Mouse (Mus musculus): ENCODE results near the gene Sfmbt2. TPM values are rescaled to one million over a fixed set of nuclear protein-coding genes. Genes with fewer than 3 reads are reported as not detected.

Gene Sfmbt2
- polyA plus RNA-seq, 1 experiment from 2014 or later: 0.65 TPM

DNA sequence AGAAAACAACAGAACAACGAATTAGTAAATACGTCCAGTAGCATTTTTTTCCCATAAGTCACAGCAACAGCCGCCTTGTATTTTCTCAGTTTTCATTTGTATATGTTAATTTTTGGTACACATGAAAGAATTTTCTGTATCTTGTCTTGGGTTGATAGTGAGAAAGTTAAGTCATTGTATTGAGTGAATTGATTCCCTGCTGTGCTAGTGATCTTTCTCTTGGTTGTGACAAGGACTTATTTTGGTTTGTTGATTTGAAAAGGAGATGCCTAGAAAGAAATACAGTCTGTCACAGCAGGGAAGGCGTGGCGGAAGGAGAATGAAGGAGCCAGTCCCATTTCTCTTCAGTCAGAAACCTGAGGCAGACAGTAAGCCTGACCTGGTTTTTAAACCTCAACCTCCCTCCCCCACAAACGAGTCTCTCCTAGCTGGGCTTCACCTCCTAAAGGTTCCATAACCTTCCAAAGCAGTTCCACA is 50.7 kb downstream of the Sfmbt2 start:
- no peak overlapping the region for H3K4me2 ChIP-seq (replicated peaks; ENCODE audit: low read depth)
- no peak overlapping the region for H3K27ac ChIP-seq (replicated peaks)
- ATAC-seq (ENCODE audit: low FRiP score, low TSS enrichment) (no peak), DNase-seq (ENCODE audit: low spot score) (no peak)
- no peak overlapping the region for H3K9ac ChIP-seq (ENCODE audit: low read length)
- H3K4me3 ChIP-seq (ENCODE audit: low read depth, low read length): no peak overlapping the region
- WGBS: 80% methylated on average over 6 of the region's 6 CpGs
- H3K9me3 ChIP-seq (ENCODE audit: control insufficient read depth, low read length): no peaks in the 10 kb centered on the region
- TF ChIP-seq CTCF (IDR thresholded peaks at IDR 0.05; ENCODE audit: low read depth) (no peak), EP300 (optimal IDR thresholded peaks at IDR 0.05) (no peak)
- no peaks in the 10 kb centered on the region for H3K36me3 ChIP-seq (ENCODE audit: control insufficient read depth, insufficient read depth, low read length)
- no peaks in the 10 kb centered on the region for H3K27me3 ChIP-seq (ENCODE audit: control insufficient read depth, insufficient read depth, low read length)
- H3K4me1 ChIP-seq (replicated peaks; ENCODE audit: control insufficient read depth, insufficient read depth): no peaks in the 10 kb centered on the region

DNA sequence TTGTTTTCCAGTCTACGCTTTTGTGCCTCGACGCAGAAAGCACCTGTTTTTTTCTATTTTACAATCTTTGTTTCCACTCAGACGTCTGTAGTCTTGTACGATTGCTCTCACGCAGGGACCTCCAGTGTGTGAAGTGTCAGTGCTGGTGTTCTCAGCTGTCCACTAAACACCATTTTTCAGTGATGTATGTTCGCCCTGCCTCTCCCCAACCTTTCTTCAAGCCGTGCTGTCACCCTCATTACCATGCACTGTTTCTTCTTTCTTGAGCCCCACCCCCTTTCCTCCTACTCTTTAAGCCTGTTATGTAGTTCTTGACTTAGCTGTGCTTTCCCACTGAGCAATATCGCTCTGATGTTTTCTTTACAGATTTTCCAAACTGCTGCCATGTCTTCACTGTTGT is 67.0 kb downstream of the Sfmbt2 start:
- no peak for ATAC-seq (ENCODE audit: low FRiP score, low TSS enrichment)
- no peak overlapping the region for H3K27ac ChIP-seq (replicated peaks)
- no peaks in the 10 kb centered on the region for H3K9me3 ChIP-seq (ENCODE audit: control insufficient read depth, low read length)
- TF ChIP-seq CTCF (IDR thresholded peaks at IDR 0.05; ENCODE audit: low read depth) (no peak), EP300 (optimal IDR thresholded peaks at IDR 0.05) (no peak)
- no peak overlapping the region for H3K4me2 ChIP-seq (replicated peaks; ENCODE audit: low read depth)
- 58% methylated on average over 9 of the region's 9 CpGs for WGBS
- no peak for DNase-seq (ENCODE audit: low spot score)
- no peak overlapping the region for H3K9ac ChIP-seq (ENCODE audit: low read length)
- H3K4me1 ChIP-seq (replicated peaks; ENCODE audit: control insufficient read depth, insufficient read depth): no peaks in the 10 kb centered on the region
- no peaks in the 10 kb centered on the region for H3K27me3 ChIP-seq (ENCODE audit: control insufficient read depth, insufficient read depth, low read length)
- H3K36me3 ChIP-seq (ENCODE audit: control insufficient read depth, insufficient read depth, low read length): no peaks in the 10 kb centered on the region
- H3K4me3 ChIP-seq (ENCODE audit: low read depth, low read length): no peak overlapping the region

DNA sequence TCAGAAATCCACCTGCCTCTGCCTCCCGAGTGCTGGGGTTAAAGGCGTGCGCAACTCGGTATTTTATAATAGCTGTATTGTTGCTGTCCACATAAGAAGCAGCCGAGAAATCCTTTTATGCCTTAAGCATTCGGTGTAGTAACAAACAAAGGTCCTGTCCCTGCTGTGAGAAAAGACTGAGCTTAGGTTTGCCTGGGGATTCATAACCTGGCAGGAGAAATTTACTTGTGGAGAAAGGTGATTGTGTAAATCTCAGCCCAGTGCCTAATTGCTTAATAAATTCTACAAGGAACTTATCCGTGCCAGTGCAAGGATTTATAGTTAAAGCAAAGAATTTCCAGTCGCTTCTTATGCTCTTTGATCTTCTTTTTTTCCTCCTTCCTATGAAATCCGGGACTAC is 71.5 kb downstream of the Sfmbt2 start:
- TF ChIP-seq CTCF (IDR thresholded peaks at IDR 0.05; ENCODE audit: low read depth): no peak
- no peak for TF ChIP-seq EP300 (optimal IDR thresholded peaks at IDR 0.05)
- DNase-seq (ENCODE audit: low spot score): no peak
- no peak overlapping the region for H3K4me3 ChIP-seq (ENCODE audit: low read depth, low read length)
- H3K4me2 ChIP-seq (replicated peaks; ENCODE audit: low read depth): no peak overlapping the region
- no peak overlapping the region for H3K9ac ChIP-seq (ENCODE audit: low read length)
- H3K27ac ChIP-seq (replicated peaks): no peak overlapping the region
- no peaks in the 10 kb centered on the region for H3K36me3 ChIP-seq (ENCODE audit: control insufficient read depth, insufficient read depth, low read length)
- no peak for ATAC-seq (ENCODE audit: low FRiP score, low TSS enrichment)
- WGBS: 73% methylated on average over 9 of the region's 9 CpGs
- no peaks in the 10 kb centered on the region for H3K9me3 ChIP-seq (ENCODE audit: control insufficient read depth, low read length)
- no peaks in the 10 kb centered on the region for H3K4me1 ChIP-seq (replicated peaks; ENCODE audit: control insufficient read depth, insufficient read depth)
- H3K27me3 ChIP-seq (ENCODE audit: control insufficient read depth, insufficient read depth, low read length): no peaks in the 10 kb centered on the region

DNA sequence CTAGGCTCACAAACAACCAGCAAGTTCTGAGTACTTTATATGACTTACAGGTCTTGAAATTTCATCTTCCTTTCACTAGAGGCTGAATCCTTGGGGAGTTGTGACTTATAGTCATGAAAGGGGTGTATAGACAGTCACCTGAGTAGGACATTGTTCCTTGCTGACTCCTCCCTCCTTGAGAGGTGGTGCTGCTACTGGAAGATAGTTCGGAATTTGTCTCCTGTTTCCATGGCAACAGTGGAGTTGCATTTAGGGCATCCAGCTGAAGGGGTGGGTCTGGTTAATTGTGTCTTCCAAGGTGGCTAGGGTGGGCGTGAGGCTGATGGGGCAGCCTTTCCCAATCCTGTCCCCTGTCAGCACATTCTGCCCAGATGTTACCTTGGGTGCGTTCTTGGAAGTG is 83.3 kb downstream of the Sfmbt2 start:
- Histone ChIP-seq H3K9me3 (ENCODE audit: control insufficient read depth, low read length) (no peaks in the 10 kb centered on the region), H3K27me3 (ENCODE audit: control insufficient read depth, insufficient read depth, low read length) (no peaks in the 10 kb centered on the region), H3K27ac (replicated peaks) (no peak overlapping the region), H3K4me3 (ENCODE audit: low read depth, low read length) (no peak overlapping the region), H3K9ac (ENCODE audit: low read length) (no peak overlapping the region), H3K36me3 (ENCODE audit: control insufficient read depth, insufficient read depth, low read length) (no peaks in the 10 kb centered on the region), H3K4me1 (replicated peaks; ENCODE audit: control insufficient read depth, insufficient read depth) (no peaks in the 10 kb centered on the region), H3K4me2 (replicated peaks; ENCODE audit: low read depth) (no peak overlapping the region)
- 65% methylated on average over 3 of the region's 3 CpGs for WGBS
- ATAC-seq (ENCODE audit: low FRiP score, low TSS enrichment): no peak
- TF ChIP-seq CTCF (IDR thresholded peaks at IDR 0.05; ENCODE audit: low read depth) (no peak), EP300 (optimal IDR thresholded peaks at IDR 0.05) (no peak)
- no peak for DNase-seq (ENCODE audit: low spot score)

DNA sequence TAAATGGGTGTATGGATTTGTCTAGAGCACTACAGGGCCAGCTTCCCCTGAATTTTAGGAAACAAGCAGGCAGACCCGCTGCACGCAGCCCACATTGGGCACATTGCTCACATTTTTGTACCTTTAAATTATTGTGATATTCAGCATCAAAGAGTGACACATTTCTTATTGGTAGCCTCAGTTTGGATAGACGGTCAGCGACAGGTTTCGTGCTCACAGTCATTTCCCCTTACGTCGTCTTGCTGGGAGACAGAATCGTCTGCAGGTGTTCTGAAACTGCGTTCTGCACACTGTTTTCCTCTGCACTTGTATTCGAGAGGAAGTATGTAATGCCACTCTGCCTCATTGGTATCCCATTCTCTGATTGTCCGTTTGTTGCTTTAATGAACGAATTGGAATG is 88.0 kb downstream of the Sfmbt2 start:
- TF ChIP-seq EP300 (optimal IDR thresholded peaks at IDR 0.05): no peak
- TF ChIP-seq CTCF (IDR thresholded peaks at IDR 0.05; ENCODE audit: low read depth): no peak
- DNase-seq (ENCODE audit: low spot score): no peak
- WGBS: 89% methylated on average over 12 of the region's 12 CpGs

DNA sequence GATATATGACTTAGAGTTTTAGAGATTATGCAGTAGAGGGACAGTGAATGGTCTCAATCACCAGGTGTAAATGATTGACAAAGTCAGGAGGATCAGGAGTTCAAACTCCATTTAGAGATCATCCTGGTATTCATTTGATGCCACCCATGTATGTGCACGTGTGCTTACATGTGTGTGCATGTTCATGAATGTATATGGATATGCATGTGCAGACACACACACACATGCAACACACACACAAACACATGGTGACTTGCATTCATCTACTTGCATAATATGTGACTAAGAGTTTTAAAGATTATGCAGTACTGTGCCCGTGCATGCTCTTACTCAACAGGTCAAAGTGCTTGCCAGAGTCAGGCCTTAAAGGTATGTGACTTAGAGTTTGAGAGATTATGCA is 146.2 kb downstream of the Sfmbt2 start:
- Histone ChIP-seq H3K9ac (ENCODE audit: low read length) (no peak overlapping the region), H3K9me3 (ENCODE audit: control insufficient read depth, low read length) (no peaks in the 10 kb centered on the region), H3K36me3 (ENCODE audit: control insufficient read depth, insufficient read depth, low read length) (no peaks in the 10 kb centered on the region), H3K27me3 (ENCODE audit: control insufficient read depth, insufficient read depth, low read length) (no peaks in the 10 kb centered on the region), H3K27ac (replicated peaks) (no peak overlapping the region), H3K4me3 (ENCODE audit: low read depth, low read length) (no peak overlapping the region), H3K4me1 (replicated peaks; ENCODE audit: control insufficient read depth, insufficient read depth) (no peaks in the 10 kb centered on the region), H3K4me2 (replicated peaks; ENCODE audit: low read depth) (no peak overlapping the region)
- no peak for TF ChIP-seq EP300 (optimal IDR thresholded peaks at IDR 0.05)
- no peak for TF ChIP-seq CTCF (IDR thresholded peaks at IDR 0.05; ENCODE audit: low read depth)
- DNase-seq (ENCODE audit: low spot score) (no peak), ATAC-seq (ENCODE audit: low FRiP score, low TSS enrichment) (no peak)
- WGBS: 87% methylated on average over 2 of the region's 2 CpGs

More for the DNA sequence above, 88.0 kb downstream of the Sfmbt2 start:
- no peak for ATAC-seq (ENCODE audit: low FRiP score, low TSS enrichment)
- no peak overlapping the region for H3K9ac ChIP-seq (ENCODE audit: low read length)
- no peaks in the 10 kb centered on the region for H3K27me3 ChIP-seq (ENCODE audit: control insufficient read depth, insufficient read depth, low read length)
- no peak overlapping the region for H3K4me3 ChIP-seq (ENCODE audit: low read depth, low read length)
- no peaks in the 10 kb centered on the region for H3K36me3 ChIP-seq (ENCODE audit: control insufficient read depth, insufficient read depth, low read length)
- H3K9me3 ChIP-seq (ENCODE audit: control insufficient read depth, low read length): no peaks in the 10 kb centered on the region
- H3K4me1 ChIP-seq (replicated peaks; ENCODE audit: control insufficient read depth, insufficient read depth): no peaks in the 10 kb centered on the region
- no peak overlapping the region for H3K4me2 ChIP-seq (replicated peaks; ENCODE audit: low read depth)
- no peak overlapping the region for H3K27ac ChIP-seq (replicated peaks)
